Mouse (Mus musculus): Measurements from ENCODE around the gene Ncmap.
"Not testable (repeated sequence)": the region's sequence is repeated elsewhere in the genome, so short reads cannot be mapped to it uniquely, and the experiment has no call there.

Ncmap gene

DNA sequence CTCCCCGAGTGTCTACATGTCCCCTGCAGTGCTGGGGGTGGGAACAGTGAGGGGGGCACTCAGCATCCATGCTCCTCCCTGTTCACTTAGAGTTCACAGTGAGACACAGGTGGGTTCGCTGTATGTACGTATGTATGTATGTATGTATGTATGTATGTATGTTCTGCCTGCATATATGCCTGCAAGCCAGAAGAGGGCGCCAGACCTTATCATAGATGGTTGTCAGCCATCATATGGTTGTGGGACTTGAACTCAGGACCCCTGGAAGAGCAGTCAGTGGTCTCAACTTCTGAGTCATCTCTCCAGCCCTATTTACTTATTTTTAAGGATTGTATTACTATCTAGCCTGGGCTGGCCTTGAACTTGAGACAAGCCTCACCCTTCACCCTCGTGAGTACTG, 1.7 kb downstream of the Ncmap start:
- DNase-seq = no peak

DNA sequence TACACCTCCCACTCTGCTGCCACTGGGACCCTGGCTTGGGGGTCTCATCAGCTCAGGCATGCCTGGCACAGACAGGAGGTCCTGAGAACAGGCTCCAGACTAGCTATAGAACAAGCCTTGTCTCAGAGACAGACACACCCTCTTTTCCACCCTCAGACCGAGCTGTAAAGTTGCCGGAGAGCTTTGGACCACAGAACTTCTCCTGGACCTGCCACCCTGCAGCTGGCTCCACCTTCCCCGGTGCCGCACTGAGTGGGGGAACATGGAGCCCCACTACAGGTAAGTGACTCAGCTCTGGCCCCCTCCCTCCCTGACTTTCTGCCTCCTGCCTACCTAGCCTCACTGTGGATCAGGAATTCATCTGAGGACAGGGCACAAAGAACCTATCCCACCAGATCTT, 2.7 kb downstream of the Ncmap start:
- no peak for DNase-seq

DNA sequence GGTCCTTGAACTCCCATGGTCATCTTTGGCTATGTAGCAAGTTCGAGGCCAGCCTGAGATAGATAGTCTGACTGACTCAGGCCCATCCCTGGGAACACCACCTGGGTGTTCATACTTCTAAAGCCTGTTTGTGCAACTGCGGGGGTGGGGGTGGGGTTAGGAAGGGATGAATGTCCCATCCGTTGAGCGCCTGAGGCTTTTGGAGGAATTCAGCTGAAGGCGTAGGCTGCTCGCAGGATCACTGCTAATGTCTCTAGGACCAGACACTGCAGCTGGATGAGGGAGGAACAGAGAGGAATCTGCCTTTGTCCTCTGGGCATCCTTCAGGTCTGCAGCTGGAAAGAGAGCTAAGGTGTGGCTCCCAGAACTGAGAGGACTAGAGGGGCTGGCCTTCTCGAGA, 3.4 kb downstream of the Ncmap start:
- no peak for DNase-seq

- no peak for DNase-seq
These were observed 4.6 kb downstream of the Ncmap start for GRCm38 (mm10) chr4:135393381-135393780.

DNA sequence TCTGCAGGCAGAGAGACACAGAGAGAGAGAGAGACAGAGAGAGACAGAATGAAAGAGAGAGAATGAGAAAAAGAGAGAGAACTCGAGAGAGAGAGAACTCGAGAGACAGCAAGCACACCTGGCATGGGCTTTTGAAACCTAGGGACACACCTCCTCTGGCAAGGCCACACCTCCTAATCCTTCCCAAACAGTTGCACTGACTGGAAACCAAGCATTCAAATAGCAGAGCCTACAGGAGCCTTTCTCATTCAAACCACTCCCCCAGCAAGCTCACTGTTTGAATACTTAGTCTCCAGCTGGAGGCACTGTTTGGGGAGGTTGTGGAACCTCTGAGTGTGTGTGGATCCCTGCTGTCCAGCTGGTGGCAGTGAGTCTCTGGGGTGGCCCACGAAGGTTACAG, 5.2 kb downstream of the Ncmap start:
- no peak for DNase-seq

DNA sequence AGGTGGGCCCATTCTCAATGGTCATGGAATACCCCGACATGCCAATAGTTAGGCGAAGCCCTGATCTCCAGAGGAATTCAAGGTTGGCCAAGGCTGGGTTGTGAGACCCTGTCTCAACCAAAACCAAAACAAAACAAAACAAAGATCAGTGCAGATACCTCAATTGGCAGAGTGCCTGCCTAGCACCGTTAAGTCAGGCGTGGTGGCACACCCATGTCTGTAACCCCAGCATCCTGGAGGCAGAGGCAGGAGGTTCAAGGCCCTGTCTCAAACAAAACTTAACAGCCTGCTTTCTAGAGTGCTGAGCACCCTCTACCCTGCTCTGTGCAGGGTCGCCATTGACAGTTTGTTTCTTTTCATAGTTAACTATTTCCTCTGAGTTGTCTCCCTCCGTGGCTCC, 7.0 kb downstream of the Ncmap start:
- DNase-seq = no peak

DNA sequence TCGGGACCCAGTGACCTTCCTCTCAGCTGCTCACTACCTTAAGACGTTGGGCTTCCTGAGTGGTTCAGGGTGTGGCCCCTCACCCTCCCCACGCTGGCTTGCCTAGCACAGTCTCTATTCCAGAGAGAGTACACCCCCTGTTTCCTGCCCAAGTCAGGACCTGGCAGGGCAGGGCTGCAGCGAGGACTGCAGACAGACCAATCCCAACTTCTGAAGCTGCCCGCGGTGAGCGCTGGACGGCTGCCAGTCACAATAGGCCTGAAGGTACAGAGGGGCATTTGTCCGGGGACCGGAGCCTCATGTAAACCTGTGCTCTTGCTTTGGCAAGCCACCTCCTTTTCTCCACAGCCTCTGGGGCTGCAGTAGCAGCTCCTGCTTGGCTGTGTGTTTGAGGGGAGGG, 12.4 kb downstream of the Ncmap start:
- no peak for DNase-seq

- DNase-seq = peak; percentile 80
These were observed 15.7 kb downstream of the Ncmap start for GRCm38 (mm10) chr4:135382316-135382715.

- DNase-seq = no peak
These were observed 16.7 kb downstream of the Ncmap start for GRCm38 (mm10) chr4:135381355-135381754.

- DNase-seq = no peak
These were observed 20.8 kb downstream of the Ncmap start for GRCm38 (mm10) chr4:135377241-135377640.

DNA sequence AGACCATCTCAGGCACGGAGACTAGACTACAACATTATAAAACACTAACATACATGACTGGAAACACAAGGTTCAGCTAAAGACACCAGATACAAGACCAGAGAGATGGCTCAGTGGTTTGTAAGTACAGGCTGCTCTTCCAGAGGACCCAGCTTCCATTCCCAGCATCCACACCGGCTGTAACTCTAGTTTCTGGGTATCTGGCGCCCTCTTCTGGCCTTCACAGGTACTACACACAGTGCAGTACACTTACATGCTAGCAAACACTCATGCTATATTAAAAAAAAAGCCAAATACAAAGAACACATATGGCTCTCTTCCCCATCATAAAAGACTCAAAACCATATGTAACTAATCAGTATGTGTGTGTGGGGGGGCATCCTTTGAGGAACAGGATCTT, 22.6 kb downstream of the Ncmap start:
- DNase-seq = peak; percentile 15

- peak; percentile 30 for DNase-seq
These were observed 24.7 kb downstream of the Ncmap start for GRCm38 (mm10) chr4:135373299-135373698.

GRCm38 (mm10) chr4:135370372-135370771, 27.7 kb downstream of the Ncmap start:
- no peak for DNase-seq

GRCm38 (mm10) chr4:135362828-135363227, 35.2 kb downstream of the Ncmap start:
- DNase-seq = no peak

GRCm38 (mm10) chr4:135361722-135362121, 36.3 kb downstream of the Ncmap start:
- DNase-seq = no peak

- DNase-seq = peak; percentile 24
These were observed 39.3 kb downstream of the Ncmap start for GRCm38 (mm10) chr4:135358736-135359135.

DNA sequence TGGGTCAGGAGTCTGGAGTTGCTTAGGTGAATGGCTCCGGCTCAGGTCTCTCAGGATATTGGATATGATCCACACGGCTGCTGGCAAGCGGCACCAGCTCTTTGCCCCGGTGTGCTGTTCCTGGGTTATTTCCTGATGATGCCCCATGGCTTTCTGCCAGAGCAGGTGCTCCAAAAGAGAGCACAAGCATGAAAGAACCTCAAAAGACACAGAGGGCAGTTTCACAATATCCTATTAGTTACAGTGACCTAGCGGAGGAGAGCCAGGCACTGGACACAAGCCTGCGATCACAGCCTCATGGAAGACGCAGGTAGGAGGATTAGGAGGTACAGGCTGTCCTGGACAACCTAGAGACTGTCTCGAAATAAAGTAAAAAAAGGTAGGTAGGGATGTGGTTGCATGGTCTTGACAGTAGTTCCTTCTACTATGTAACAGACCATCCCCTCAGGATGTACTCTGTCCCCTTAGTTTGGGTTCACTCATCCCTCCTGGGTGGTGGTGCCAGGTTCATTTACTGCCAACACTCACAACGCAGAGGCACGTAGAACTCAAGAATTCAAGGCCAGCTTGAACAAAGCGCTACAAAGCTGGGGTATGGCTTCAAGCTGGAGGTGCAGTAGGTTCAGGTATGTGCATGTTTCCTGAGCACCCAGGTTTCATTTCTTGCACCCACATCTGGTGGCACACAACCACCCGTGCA, 40.7 kb downstream of the Ncmap start:
- no peak for DNase-seq

DNA sequence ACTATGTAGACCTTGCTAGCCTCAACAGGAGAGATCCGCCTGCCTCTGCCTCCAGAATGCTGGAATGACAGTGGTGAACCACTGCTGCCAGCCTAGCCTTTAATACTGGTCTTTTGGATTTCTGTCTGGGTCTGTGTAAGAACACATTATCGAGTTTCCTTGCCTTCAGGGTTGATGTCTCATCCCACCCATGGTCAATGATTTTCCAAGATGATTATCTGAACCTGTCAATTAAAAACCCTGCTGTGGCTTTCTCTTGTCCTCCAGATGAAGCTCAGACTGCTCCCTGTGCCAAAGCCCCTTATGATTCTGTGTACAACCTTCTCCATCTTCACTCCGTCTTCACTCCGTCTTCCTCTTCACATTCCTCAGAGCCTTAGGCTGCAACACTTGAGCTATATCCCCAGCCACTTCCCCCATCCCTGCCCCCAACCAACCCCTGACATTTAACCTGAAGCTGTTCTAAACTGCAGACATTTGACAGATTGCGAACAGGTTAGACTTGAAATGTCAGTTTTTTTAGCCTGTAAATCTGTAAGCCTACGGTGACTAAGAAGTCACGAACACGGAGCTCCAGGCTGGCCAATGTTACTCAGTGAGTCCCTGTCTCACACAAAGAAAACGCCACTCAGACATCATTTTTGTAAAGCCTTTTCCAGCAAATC, 42.0 kb downstream of the Ncmap start:
- DNase-seq = no peak

- DNase-seq = not testable (repeated sequence)
These were observed 43.3 kb downstream of the Ncmap start for GRCm38 (mm10) chr4:135354751-135355150.

- DNase-seq = peak; percentile 75
These were observed 44.1 kb downstream of the Ncmap start for GRCm38 (mm10) chr4:135353794-135354450.

- DNase-seq = peak; percentile 99
These were observed 44.8 kb downstream of the Ncmap start, which contains the start of gene Srrm1 for GRCm38 (mm10) chr4:135353066-135353793. Srrm1 (minus strand) TSS chr4:135353321.

GRCm38 (mm10) chr4:135352326-135353065, 45.5 kb downstream of the Ncmap start:
- peak; percentile 79 for DNase-seq
